Mouse (Mus musculus): ENCODE measurements around the gene Sfxn3.

Gene Sfxn3

GRCm38 (mm10) chr19:45076036-45076575, 28.8 kb downstream of the Sfxn3 start:
- in situ Hi-C loops (cut with MboI) = no loop called here

GRCm38 (mm10) chr19:45076586-45077510, 29.5 kb downstream of the Sfxn3 start:
- in situ Hi-C loops (cut with MboI) = no loop called here

GRCm38 (mm10) chr19:45077742-45078645, 30.7 kb downstream of the Sfxn3 start:
- in situ Hi-C loops (cut with MboI) = no loop called here

GRCm38 (mm10) chr19:45078971-45079764, 31.9 kb downstream of the Sfxn3 start:
- in situ Hi-C loops (cut with MboI) = no loop called here

DNA sequence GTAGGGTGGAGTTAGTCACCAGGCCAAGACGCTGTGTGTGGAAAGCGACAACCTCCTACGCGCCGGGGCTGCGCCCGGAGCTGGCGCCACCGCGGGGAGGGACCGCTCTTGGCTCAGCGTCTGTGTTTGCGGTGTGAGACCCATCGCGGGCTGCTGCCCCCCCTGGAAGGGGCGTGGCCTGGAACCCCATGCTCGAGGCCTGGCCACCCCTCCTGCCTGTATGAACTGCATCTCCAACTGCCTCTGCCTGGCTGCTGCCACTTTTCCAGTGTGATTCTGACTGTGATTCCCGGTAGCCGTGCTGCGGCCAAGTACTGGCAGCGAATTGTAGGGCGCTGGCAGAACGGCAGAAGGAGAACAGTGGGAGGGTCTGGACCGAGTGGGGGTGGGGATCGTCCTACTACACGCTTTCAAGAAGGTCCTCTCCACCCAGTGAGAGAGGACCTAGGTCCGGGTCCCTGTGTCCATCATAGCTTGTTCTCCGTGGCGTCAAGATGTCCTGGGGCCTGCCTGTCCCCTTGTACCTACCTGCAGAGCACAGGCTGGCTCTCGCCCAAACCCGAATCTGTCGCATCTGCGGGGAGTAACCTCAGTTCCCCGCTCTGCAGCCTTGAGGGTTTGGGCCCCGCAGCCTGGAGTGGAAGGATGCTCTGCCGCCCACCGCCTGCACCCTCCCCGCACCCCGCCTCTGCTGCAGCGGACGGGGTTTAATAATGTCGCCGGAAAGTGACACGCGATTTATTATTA, 32.6 kb downstream of the Sfxn3 start:
- in situ Hi-C loops (cut with MboI) = no loop called here

- in situ Hi-C loops (cut with MboI) = no loop called here
These were observed 33.4 kb downstream of the Sfxn3 start for GRCm38 (mm10) chr19:45080711-45081110.

GRCm38 (mm10) chr19:45081279-45081678, 34.0 kb downstream of the Sfxn3 start:
- in situ Hi-C loops (cut with MboI) = no loop called here

DNA sequence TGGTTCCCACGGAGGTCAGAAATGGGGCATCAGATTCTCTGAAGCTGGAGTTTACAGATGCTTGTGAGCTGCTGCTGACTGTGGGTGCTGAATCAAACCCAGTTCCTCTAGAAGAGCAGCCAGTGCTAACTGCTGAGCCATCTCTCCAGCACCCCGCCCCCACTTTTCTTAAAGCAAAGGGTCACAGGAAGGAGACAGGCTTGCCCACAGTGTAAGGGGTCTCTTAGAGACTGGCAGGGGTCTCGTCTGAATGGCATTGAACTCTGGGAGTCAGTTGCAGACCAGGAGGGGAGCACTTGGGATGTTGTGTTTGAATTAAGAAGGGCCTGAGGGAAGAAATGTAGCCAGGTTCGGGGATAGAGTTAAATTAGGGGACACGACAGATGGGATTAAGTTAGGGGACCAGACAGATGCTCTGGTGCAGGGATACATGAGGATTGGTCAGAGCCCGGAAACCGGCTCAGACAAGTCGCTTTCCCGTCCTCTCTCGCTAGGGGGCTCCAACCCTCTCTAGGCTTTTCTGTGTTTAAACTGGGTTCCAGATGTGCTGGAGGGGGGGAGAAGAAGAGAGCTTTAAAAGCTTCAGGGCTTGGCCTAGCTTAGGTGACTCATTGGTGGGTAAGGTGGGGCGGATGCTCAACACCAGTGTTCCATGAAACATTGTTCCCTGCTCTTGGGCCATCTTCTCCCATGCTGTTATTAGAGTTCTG, 34.7 kb downstream of the Sfxn3 start:
- in situ Hi-C loops (cut with MboI) = no loop called here

- in situ Hi-C loops (cut with MboI) = no loop called here
These were observed 50.6 kb downstream of the Sfxn3 start for GRCm38 (mm10) chr19:45097868-45098267.

DNA sequence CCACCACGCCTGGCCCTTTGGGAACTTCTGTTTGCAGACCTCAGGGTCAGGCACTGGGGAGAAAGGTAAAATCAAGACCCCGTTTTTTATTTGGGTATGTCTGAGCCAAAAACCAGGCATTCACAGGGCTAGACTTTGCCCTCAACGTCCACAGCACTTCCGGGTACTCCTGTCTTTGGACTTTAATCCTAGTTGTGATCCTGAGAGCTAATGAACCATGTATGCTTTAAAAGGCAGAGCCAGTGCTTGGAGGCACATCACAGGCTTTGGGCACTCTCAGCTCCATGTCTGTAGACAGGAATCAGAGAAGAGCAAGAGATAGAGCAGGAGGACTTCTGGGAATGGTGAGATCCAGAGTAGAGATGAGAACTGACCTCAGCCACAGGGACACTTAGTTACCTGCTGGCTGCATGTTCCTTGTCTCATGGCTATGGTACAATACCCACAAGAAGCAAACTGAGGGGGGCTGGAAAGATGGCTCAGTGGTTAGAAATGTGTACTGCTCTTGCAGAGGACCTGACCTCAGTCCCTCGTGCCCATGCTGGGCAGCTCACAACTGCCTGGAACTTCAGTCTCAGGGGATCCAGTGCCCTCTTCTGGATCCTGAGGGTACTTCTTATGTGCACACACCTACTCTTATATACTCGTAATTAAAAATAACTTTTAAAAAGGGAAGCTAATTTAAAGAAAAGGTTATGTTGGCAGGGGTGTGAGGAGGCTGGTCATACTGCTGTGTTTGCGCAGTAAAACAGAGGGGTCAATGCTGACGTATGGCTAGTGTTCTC, 53.4 kb downstream of the Sfxn3 start:
- in situ Hi-C loops (cut with MboI) = no loop called here

DNA sequence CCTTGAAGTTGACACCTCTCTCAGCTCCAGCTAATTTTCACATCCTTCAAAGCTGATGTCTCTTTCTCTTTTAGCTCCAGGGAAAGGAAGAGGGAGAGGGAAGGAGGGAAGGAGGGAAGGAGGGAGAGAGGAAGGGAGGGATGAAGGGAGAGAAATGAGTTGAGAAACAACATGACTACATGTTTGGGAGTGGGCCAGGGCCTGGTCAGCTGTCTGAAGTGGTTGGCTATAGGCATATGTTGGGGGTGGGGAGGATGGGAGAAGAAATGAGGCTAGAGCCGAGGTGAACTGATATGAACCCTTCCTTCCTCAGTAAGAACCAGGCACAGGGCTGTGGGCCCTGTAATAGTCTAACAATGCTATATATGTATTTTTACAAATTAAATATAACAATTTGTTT, 58.3 kb downstream of the Sfxn3 start:
- in situ Hi-C loops (cut with MboI) = no loop called here
